Mouse (Mus musculus) ovary, postnatal 36 days (tissue): ENCODE data around the gene Ogdh.
"Not testable (repeated sequence)": the region's sequence is repeated elsewhere in the genome, so short reads cannot be mapped to it uniquely, and the experiment has no call there.

Experiments
- DNase-seq: peaks from one replicate; pipeline ENCODE4 v3.0.0; 2022; ENCODE audit warnings: low spot score, mixed read lengths

Ogdh gene

DNA sequence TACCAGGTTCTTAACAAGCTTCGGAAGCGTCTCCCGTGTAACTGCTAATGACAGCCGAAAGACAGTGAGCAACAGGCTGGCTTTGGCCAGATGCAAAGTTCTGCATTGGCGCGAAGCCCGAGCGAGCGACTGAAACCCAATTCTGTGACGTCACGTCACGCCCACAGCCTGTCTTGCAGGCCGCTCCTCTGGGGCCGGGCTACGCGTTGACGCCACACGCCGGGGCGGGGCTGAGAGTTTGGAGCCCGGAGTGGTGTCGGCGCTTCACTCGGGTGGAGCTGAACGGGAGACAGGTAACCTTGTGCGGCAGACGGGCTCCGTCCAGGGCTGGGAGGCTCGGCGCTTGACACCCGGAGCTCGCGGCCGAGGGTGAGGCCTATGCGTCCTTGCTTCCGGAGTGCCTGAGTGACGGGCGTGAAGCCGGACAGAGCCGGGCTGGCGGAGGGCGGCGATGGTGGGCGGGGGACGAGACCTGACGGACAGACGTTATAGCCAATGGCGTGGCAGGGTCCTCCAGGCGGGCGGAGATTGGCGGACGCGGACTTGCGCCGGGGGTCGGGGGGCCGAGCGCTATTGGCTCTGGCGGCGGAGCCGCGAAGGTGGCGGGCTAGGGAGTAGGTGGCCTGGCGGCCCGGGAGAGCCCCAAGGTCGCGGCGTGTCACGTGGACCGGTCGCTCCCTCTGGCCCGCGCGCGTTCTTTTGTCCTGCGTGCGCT, at the start of gene Ogdh:
Gene Ogdh, plus strand, starts transcription at position 233 of the 715 bp plus-strand sequence.
- peak; percentile 98 for DNase-seq

DNA sequence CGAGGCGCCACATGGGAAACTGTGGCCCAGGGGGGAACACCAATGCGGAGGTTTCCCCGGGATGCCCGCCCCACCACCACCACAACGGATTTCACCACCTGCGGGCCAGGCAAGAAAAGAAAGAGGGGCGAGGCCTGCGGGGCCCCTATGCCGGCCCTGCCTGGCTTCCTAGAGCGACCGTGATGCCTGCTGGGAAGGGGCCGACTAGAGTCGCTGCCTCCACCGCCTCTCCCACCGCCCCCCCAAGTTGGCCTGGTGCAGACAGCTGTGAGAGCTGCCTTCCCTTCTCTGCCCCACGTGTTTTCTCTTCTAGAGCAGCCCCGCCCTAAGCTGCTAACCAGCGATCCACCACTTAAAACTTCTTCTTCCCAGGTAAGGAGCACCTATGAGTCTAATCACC, 46.7 kb upstream of the Ogdh start:
- no peak for DNase-seq

DNA sequence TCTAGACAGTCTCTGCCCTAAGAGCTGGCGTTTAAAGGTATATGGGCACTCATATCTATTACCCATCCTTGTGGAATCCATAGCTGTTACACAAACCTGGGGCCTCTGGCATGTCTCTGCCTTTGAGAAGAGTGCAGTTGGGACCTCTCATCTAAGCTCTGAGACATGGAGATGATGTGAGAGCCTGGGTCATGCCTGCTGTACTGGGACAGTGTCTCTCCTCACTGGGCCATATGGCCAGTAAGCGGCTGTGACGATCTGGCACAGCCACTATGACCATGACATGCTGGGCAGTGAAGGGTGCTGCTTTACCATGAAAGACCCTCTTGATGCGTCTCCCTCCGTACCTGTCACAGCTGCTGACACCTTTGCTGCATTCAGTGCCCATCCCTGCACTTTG, 39.2 kb upstream of the Ogdh start:
- no peak for DNase-seq

DNA sequence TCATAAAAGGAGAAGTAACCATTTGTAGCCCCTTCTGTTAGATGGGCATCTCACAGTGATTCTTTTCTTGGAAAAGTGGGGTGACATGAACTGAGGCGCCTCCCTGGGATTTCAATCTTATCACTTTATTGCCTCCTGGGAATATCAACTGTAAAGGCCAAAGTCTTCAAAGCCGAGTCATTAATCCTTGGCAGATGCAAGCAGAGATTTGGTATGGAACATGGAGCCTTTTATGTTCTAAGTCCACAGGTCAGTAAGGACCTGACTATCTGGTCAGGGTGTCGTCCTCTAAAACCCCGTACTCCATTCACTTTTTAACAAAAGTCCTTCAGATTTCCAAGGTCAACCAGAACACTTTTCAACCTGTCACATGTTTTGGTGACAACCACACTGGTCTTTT, 38.6 kb upstream of the Ogdh start:
- DNase-seq, result no peak

DNA sequence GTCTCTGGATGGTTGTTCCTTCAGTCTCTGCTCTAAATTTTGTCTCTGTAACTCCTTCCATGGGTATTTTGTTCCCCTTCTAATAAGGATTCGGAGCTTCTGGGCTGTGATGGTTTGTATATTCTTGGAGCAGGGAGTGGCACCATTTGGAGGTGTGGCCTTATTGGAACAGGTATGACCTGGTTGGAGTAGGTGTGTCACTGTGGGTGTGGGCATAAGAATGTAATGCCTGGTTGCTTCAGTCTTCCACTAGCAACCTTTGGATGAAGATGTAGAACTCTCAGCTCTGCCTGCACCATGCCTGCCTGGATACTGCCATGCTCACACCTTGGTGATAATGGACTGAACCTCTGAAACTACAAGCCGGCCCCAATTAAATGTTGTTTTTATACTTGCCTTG, 36.8 kb upstream of the Ogdh start:
- not testable (repeated sequence) for DNase-seq

DNA sequence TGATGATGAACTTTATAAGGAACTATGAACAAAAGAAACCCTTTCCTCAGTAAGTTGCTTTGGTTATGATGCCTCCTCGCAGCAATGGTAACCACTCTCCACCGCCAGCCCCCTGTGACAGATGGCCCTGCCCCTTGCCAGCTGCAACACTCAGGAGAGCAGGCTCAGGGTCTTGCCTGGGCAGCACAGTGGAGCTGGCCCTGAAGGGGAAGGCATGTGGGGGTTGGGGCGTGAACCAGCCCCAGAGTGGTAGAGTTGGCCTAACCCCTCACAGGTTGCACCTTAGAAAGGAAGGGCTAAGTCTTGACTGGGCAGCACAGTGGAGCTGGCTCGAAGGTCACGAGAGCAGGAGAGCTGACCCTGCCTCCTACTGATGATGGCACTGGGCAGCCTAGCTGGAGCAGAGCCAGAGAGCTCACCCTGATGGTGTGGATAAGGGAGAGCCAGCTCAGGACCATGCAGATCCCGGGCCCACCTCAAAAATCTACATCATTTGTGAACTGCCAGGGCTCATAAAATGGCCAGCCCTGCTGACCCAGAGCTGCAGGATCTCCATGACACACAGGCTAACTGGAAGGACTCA, 34.9 kb upstream of the Ogdh start:
- no peak for DNase-seq

DNA sequence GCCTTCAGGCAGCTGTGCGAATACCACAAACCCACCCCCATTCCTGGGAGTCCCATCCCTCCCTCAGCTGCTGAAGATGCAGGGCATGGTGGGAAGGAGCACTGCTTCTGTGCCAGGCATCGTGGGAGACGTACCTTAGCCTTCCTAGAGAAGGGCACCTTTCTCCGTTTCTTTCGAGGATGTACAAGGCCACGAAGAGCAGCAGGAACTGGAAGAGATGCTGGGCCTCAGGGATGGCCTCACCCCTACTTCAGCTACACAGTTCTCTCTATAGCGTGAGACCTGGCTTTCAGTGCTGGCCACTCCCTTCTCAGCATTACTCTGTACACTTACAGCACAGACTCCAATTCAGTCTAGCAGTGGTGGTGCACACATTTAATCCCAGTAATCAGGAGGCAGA, 32.0 kb upstream of the Ogdh start:
- DNase-seq, result no peak

DNA sequence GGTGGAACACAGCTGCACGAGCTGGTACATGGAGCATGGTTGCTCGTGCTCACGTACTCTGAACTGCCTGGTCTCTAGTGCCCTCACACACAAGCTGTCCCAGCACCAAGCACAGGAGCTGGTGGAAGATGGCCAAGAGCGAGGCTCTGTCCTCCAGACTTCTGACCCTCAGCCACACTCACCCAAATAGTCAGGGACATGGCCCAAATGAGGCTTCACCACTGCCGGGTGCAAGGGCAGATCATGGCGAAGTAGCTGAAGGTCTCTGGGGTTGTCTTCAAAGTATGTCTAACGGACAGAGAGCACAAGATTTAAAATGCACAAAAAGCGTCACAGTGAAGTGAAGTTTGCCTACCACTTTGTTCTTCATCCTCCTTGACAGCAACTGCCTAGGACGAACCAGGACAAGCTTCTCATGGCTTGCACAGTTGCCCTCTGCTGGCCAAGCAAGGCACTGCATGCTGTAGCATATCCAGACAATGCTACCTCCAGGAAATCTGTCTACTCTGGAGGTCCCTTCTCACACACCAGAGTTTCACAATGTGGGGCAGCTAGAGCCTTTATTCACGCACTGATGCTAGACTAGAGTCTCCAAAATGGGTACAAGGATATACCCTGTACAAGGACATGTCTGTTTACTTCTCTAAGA, 29.9 kb upstream of the Ogdh start:
- DNase-seq, result peak; percentile 61

DNA sequence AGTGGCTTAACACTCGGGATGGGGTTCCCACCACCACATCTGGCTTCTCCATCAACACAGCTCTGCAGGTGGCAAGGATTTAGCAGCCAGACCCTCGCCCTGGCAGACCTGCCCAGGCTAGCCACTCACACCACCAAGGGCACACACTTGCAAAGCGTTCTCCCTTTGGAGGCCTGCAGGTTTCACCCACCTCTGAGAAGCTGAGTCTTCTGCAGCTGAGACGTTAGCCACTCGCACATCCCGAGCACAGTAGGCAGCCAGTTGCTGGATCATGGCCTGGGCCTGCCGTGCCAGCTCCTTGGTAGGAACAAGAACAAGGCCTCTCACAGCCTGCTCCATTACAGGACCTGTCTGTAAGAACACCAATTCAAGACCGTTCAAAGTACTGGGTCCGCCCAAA, 24.8 kb upstream of the Ogdh start:
- DNase-seq, result no peak

DNA sequence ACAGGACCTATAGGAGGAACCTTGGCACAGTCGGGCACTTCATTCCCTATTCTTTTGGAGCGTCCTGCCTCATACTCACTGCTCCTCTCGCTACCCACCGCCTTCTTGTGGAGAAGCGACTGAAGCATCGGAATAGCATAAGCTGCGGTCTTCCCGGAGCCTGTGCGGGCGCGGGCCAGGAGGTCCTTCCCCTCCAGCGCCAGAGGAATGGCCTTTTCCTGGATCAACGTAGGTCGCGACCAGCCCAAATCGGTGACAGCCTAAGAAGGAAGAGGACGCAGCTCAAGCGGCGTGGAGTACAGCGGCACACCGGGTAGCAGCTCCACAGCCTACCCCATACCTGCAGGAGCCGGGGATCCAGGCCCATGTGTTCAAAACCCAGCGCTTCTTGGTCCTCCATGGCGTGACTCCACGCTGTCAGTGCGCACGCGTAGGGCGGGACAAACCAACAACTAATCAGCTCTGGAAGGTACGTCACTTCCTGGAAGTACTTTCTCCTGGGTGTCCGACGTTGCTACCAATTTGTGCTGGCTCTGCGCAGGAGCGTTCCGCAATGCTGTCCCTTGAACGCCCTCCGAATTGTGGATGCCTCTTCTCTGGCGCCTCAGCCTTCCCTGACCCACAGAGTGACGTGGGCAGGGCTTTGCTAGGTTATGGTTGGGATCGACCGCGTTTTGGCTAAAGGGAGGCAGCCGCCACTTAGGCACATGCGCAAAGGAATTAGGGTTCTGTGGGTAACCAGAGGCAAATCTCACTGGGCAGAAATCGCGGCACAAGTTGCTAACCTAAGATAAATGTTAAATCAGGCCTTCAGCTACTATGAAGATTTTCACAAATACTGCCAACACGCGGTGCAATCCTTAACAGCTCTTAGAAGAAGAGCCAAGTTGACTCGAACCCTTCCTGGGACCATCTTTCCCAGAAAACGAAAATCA, 23.8 kb upstream of the Ogdh start, which contains the start of gene Ddx56:
Gene Ddx56, minus strand, starts transcription at position 453 of the 935 bp plus-strand sequence.
- peak; percentile 87 for DNase-seq

DNA sequence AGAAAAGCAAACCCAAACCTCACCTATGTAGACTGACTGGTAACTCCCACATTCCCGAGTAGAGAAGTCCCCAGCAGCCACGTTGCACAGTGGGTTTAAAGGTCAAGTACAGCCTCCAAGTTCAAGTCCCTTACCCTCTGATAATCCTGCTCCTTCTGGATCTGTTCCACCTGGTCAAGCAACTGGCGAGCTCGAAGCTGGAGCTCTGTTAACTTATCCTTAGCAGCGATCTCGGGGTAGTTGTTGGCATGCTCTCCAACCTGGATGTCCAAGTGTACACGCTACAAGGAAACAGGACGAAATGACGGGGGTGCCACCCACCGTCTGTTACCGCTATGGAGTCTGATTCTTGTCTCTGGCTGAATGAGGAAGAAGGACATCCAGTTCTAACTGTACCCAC, 17.8 kb upstream of the Ogdh start:
- DNase-seq, result no peak

DNA sequence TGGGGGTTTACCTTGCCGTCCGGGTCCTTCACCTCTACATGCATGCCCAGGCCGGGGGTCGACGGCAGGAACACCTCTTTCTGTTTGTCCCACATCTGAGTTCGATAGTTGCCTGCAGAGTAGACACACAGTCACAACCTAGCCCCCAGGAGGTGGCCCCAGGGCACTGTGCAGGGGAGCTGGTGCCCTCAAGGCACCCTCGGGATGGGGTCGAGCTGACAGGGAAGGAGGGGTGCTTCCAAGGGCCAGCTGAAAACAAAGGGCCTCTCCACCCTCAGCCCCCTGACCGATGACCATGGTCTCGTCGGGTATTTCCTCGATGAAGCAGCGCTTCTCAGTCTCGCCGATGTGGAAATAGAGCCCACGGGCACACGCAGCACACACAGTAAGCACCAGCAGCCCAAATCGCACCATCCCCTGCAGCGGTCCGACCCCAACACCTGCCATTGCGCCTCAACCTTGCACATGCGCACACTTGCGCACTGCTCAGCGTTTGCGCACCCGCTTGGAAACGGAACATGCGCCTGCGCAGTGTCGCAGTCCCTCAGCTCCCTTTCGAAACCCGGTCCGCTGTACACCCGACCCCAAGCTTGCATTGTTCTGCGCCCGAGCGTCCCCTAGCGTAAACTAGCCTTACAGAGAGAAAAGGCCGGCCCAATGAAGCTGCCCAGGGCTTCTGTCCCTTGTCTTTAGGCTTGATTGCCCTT, 16.9 kb upstream of the Ogdh start, which contains the start of gene Tmed4:
Gene Tmed4, minus strand, starts transcription at position 484 of the 707 bp plus-strand sequence.
- peak; percentile 98 for DNase-seq

DNA sequence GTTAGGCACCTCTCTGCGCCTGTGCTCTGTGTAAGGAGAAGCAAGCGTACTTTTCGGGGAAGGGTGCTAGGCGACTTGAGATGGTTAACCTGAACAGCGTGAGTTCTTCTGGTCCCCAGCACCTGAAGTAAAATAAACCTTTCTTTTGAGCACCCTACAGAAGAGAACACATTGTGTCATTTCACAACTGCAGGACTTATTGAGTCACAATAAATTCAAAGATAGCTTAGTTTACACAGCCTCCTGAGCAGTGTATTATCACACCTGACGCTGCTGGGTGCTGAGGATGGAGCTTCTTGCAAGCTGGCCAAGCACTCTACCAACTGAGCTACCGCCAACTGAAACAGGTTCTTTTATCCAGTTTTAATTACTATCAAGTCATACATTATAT, 16.3 kb upstream of the Ogdh start:
- DNase-seq, result no peak

DNA sequence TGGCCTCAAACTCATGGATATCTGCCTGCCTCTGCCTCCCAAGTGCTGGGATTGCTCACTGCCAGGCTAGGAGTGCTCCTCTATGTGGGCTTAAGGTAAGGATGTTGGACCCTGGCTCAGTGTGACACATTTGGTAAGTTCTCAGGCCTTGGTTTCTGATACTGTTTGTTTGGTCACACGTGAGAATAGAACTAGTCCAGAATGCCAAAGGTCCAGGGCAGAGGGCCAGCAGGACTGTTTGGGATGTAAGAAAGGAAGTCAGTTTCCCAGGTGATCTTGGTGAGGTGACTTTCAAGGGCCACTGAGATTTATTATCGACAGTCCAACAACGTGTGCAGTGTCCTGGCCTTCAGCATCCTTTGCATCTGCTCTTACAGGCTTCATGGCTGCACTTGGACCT, 15.0 kb upstream of the Ogdh start:
- DNase-seq, result no peak

DNA sequence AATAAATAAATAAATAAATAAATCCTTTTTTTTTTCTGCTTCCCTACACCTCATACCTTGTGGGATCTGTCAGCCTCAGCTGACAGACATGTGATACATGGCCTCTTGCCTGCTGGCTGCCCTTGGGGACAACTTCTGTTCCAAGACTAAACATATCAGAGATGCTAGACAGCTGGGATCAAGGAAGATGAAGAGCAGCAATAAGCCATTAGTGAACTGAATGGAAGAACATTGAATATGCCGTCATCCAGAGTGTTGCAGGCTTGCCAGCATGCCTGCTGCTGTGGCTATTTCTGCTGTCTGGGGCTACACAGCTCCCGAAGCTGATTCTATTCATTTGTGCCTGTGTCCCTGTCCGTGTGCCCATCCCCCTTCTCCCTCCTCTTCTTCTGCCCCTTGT, 8.5 kb upstream of the Ogdh start:
- no peak for DNase-seq

DNA sequence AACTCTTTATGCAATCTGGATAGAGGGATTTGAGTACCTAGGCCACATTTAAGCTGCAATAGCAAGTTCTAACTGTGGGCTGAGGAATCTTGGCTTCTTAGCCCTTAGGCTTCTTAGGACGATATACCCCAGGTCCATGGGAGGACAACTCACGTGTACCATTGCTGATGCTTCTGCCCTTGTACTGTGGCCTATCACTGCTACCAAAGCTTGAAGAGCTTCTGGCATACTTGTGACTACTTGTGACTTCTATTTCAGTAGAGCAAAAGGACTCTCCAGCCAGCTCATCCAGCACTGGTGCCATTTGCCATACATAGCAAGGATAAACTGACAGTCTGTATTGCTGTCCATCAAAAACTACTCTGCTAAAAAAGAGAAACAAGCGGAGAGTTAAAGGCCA, 1.3 kb upstream of the Ogdh start:
- DNase-seq, result no peak

DNA sequence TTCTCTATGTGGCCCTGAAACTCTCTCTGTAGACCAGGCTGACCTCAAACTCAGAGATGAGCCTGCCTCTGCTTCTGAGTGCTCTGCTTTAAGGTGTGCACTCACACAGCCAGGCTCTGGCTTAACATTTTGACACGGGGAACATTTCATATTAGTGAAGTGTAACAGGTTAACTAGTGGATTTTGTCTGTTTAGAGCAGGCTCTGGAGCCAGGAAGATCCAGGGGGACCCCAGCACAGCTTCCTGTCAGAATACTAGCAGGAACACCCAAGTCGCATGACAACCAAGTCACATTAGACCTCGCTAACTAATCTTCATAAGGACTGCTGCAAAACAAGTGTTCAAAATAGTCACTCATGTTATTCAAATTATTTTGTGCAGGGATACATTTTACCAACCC, 550 bp upstream of the Ogdh start:
- no peak for DNase-seq

DNA sequence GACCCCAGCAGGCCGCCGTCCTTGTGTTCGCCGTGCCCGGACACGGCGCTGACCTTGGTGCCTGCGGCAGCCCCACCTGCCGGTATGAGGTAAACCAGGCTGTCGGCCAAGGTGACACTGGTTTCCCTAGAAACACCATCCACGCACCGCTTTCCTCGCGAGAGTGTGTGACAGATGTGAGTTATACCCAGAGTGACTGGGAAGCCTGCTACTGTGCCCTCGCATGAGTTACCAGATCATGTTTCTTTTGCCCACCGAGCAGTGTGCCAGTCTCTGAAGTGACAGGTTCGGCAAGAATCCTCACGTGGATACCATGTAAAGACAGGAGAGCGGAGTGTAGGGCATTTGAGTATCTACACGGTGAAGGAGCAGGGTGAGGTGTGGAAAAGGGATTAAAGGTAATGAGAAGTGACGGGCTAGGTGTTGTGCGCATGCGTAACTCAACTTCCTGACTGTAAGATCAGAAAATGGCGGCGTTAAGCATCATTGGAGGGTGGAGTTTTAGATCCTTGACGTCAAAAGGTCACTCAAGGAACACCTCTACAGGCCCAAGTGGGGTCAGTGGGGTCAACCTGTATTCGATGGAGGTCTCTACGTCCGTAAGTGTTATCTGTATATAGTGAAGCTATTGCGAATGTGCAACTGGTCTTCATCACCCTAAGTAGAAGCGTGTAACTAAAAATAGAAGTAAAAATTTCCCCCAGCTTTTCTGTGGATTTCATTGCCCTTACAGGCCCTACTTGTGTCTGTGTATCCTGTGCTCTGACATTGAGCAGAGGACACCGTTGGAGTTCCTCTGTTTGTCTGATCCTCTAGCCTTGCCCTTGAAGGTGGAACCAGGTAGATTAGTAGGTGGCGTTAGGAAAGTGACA, 919 bp downstream of the Ogdh start:
- DNase-seq, result no peak

DNA sequence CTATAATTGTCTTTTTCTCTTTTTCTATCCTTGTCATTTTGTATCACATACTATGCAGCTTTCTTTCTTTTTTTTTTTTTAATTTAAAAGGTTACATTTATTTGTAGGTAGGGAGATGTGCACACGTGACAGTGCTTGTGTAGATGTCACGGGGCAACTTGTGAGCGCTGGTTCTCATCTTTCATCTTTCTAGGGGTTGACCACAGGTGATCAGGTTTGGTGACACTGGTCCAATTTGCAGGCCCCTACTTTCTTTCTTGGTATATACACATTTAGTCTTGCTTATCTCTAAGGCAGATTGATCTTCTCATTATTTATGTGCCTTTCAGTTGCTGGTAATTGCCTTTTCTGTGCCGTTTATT, 1.5 kb downstream of the Ogdh start:
- no peak for DNase-seq

DNA sequence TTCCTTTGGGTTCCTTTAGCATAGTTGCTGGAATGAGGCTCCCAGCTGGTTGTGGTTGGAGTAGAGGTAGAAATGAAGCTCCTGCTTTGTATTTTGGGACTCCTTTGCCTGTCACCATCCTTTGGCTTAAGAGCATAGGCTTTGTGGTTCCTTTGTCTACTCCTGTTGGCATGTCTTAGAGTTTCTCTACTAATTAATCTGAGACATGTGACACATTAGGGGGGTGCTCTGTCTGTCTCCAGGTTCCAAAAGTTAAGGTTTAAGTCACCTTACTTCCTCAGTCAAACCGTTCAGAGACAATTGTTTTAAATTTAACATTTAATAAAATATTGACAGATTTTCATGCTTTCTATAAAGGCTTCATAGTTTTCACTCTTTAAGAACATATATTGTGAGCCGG, 2.2 kb downstream of the Ogdh start:
- no peak for DNase-seq

DNA sequence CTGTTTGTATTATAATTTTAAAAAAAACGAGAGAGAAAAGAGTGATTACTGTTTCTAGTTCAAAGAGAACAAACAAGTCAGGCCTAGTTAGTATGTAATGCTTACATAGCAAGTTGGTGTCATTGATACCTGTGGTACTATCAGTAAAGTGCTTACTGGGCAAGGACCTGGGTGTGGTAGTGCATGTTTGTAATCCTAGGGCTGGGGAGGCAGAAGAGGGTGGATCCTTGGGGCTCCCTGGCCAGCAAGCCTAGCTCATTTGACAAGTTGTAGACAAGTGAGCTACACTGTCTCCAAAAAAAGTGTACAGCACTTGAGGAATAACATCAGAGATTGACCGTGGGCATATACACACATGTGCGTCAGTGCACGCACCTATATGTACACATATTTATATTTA, 3.2 kb downstream of the Ogdh start:
- DNase-seq, result no peak
